Mouse (Mus musculus): ENCODE results near the gene 2900026A02Rik.

Gene 2900026A02Rik

GRCm38 (mm10) chr5:113090077-113090690 lies 130.9 kb downstream of the 2900026A02Rik start:
- DNase-seq, result no peak

- no peak for DNase-seq
These were observed 133.6 kb downstream of the 2900026A02Rik start for GRCm38 (mm10) chr5:113087465-113087864.

GRCm38 (mm10) chr5:113086990-113087389 lies 134.0 kb downstream of the 2900026A02Rik start:
- no peak for DNase-seq

GRCm38 (mm10) chr5:113086439-113086838 lies 134.6 kb downstream of the 2900026A02Rik start:
- DNase-seq, result no peak

- DNase-seq, result no peak
These were observed 135.1 kb downstream of the 2900026A02Rik start for GRCm38 (mm10) chr5:113085931-113086330.

- no peak for DNase-seq
These were observed 136.7 kb downstream of the 2900026A02Rik start for GRCm38 (mm10) chr5:113084309-113084708.

- DNase-seq, result no peak
These were observed 138.5 kb downstream of the 2900026A02Rik start for GRCm38 (mm10) chr5:113082356-113083168.

GRCm38 (mm10) chr5:113081439-113081838 lies 139.6 kb downstream of the 2900026A02Rik start, which contains the start of gene Crybb3:
Gene Crybb3 (minus strand): TSS chr5:113081584.
- DNase-seq, result no peak

GRCm38 (mm10) chr5:113081020-113081419 lies 140.0 kb downstream of the 2900026A02Rik start:
- no peak for DNase-seq

GRCm38 (mm10) chr5:113079783-113080182 lies 141.3 kb downstream of the 2900026A02Rik start:
- DNase-seq, result peak; percentile 41

GRCm38 (mm10) chr5:113078686-113079085 lies 142.3 kb downstream of the 2900026A02Rik start:
- no peak for DNase-seq

- DNase-seq, result no peak
These were observed 151.0 kb downstream of the 2900026A02Rik start, which contains the start of gene Crybb2 for GRCm38 (mm10) chr5:113070017-113070416. Gene Crybb2 (minus strand): TSS chr5:113070117.

- peak; percentile 81 for DNase-seq
These were observed 166.7 kb downstream of the 2900026A02Rik start for GRCm38 (mm10) chr5:113054308-113054707.

GRCm38 (mm10) chr5:113050581-113051185 lies 170.4 kb downstream of the 2900026A02Rik start:
- no peak for DNase-seq

- no peak for DNase-seq
These were observed 171.2 kb downstream of the 2900026A02Rik start for GRCm38 (mm10) chr5:113049876-113050275.

GRCm38 (mm10) chr5:113045511-113046273 lies 175.3 kb downstream of the 2900026A02Rik start:
- no peak for DNase-seq

GRCm38 (mm10) chr5:113043531-113043930 lies 177.5 kb downstream of the 2900026A02Rik start:
- no peak for DNase-seq

GRCm38 (mm10) chr5:113041567-113042071 lies 179.4 kb downstream of the 2900026A02Rik start:
- DNase-seq, result no peak

GRCm38 (mm10) chr5:113040776-113041175 lies 180.3 kb downstream of the 2900026A02Rik start:
- DNase-seq, result no peak

GRCm38 (mm10) chr5:113038601-113039000 lies 182.4 kb downstream of the 2900026A02Rik start:
- no peak for DNase-seq
